Mouse (Mus musculus): Measurements from ENCODE around the gene Ifit3b.
"Not testable (repeated sequence)": the region's sequence is repeated elsewhere in the genome, so short reads cannot be mapped to it uniquely, and the experiment has no call there.

Gene Ifit3b

GRCm38 (mm10) chr19:34607237-34608051 lies at the start of gene Ifit3b:
Gene Ifit3b, plus strand, starts transcription at chr19:34607970.
- not testable (repeated sequence) for DNase-seq (ENCODE audit: low spot score in 2 of 2)

GRCm38 (mm10) chr19:34562556-34562955 lies 45.2 kb upstream of the Ifit3b start:
- no peak for DNase-seq (ENCODE audit: low spot score in 2 of 2)

GRCm38 (mm10) chr19:34566178-34566784 lies 41.5 kb upstream of the Ifit3b start:
- no peak for DNase-seq (ENCODE audit: low spot score in 2 of 2)

GRCm38 (mm10) chr19:34568988-34569895 lies 38.5 kb upstream of the Ifit3b start:
- no peak for DNase-seq (ENCODE audit: low spot score in 2 of 2)

- DNase-seq (ENCODE audit: low spot score in 2 of 2) = no peak
Observed at GRCm38 (mm10) chr19:34569896-34570476, 37.8 kb upstream of the Ifit3b start.

GRCm38 (mm10) chr19:34571080-34571479 lies 36.7 kb upstream of the Ifit3b start:
- no peak for DNase-seq (ENCODE audit: low spot score in 2 of 2)

- DNase-seq (ENCODE audit: low spot score in 2 of 2) = no peak
Observed at GRCm38 (mm10) chr19:34573650-34574049, 34.1 kb upstream of the Ifit3b start.

- no peak for DNase-seq (ENCODE audit: low spot score in 2 of 2)
Observed at GRCm38 (mm10) chr19:34577121-34577520, 30.6 kb upstream of the Ifit3b start.

- DNase-seq (ENCODE audit: low spot score in 2 of 2) = not testable (repeated sequence)
Observed at GRCm38 (mm10) chr19:34582696-34583095, 25.1 kb upstream of the Ifit3b start.

- not testable (repeated sequence) for DNase-seq (ENCODE audit: low spot score in 2 of 2)
Observed at GRCm38 (mm10) chr19:34583126-34583766, 24.5 kb upstream of the Ifit3b start, which contains the start of gene Ifit3. Gene Ifit3, plus strand, starts transcription at chr19:34583531.

- not testable (repeated sequence) for DNase-seq (ENCODE audit: low spot score in 2 of 2)
Observed at GRCm38 (mm10) chr19:34585740-34586458, 21.9 kb upstream of the Ifit3b start.

GRCm38 (mm10) chr19:34587898-34588692 lies 19.7 kb upstream of the Ifit3b start:
- not testable (repeated sequence) for DNase-seq (ENCODE audit: low spot score in 2 of 2)

- DNase-seq (ENCODE audit: low spot score in 2 of 2) = no peak
Observed at GRCm38 (mm10) chr19:34588959-34589358, 18.8 kb upstream of the Ifit3b start.

GRCm38 (mm10) chr19:34593456-34593855 lies 14.3 kb upstream of the Ifit3b start:
- no peak for DNase-seq (ENCODE audit: low spot score in 2 of 2)

GRCm38 (mm10) chr19:34594523-34594922 lies 13.2 kb upstream of the Ifit3b start:
- DNase-seq (ENCODE audit: low spot score in 2 of 2) = not testable (repeated sequence)

- no peak for DNase-seq (ENCODE audit: low spot score in 2 of 2)
Observed at GRCm38 (mm10) chr19:34596811-34597210, 11.0 kb upstream of the Ifit3b start.

GRCm38 (mm10) chr19:34598341-34598740 lies 9.4 kb upstream of the Ifit3b start:
- DNase-seq (ENCODE audit: low spot score in 2 of 2) = peak; percentile 13 to 27

GRCm38 (mm10) chr19:34599250-34599649 lies 8.5 kb upstream of the Ifit3b start:
- not testable (repeated sequence) for DNase-seq (ENCODE audit: low spot score in 2 of 2)

GRCm38 (mm10) chr19:34601888-34602287 lies 5.9 kb upstream of the Ifit3b start, which contains the start of gene Ifit1bl1:
Gene Ifit1bl1, minus strand, starts transcription at chr19:34601956.
- not testable (repeated sequence) for DNase-seq (ENCODE audit: low spot score in 2 of 2)

Data from frontal cortex, postnatal 10 days (tissue).